Mouse (Mus musculus) frontal cortex, adult 2 months (tissue): ENCODE data around the gene Snu13. TPM values are rescaled to one million over a fixed set of nuclear protein-coding genes. Genes with fewer than 3 reads are reported as not detected.

Experiments used
- DNase-seq, 2 experiments: peaks; one replicate each; pipeline ENCODE4 v3.0.0; 2022; ENCODE audit warnings: low spot score in 1 of 2; ENCODE audit errors: extremely low spot score in 1 of 2
- polyA plus RNA-seq: library from polyadenylated mRNA; depleted of rRNA; stranded (reverse); fragments of >200 nt; gene quantifications from 2 replicates; pipeline ENCODE4 v1.2.3, GENCODE M21; 2012; rRNA removed

Gene Snu13
- polyA plus RNA-seq, 1 experiment = 132 TPM

DNA sequence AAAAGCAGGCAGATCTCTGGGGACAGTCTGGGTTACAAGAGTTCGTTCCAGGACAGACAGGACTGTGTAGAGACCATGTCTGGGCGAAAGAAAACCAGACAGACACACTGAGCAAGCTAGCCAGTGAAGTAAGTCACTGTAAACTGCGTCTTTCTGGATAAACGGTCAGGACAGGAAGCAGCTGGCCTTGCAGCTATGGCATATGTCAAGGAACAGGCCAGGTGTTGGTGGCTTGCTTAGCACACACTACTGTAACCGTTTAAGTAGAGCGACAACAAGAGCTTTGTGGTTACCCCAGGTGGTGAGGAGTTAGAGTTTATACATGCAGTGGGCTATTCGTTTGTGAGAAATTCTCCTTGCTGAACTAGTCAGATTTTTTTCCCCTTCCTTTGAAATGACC, 19.7 kb downstream of the Snu13 start:
- no peak for DNase-seq

DNA sequence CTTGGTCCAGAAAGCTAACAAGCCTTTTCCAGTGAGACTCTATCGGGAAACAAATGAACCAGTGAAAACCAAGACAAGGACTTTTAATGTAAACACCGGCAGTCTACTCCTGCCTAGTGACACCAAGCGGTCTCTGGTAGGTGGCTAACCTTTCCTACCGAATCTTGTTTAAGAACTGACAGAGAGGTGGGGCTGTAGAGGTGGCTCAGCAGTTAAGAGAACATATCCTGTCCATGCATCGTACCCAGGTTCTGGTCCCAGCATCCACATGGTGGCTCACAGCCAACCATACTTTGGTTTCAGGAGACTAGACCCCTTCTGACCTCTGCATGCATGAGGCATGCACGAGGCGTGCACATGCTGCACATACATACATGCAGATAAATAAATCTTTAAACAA, 20.1 kb downstream of the Snu13 start:
- DNase-seq = no peak

GRCm38 (mm10) chr15:82023965-82024635, 23.3 kb downstream of the Snu13 start:
- DNase-seq = no peak

- no peak for DNase-seq
These were observed 24.8 kb downstream of the Snu13 start for GRCm38 (mm10) chr15:82022535-82023088.

DNA sequence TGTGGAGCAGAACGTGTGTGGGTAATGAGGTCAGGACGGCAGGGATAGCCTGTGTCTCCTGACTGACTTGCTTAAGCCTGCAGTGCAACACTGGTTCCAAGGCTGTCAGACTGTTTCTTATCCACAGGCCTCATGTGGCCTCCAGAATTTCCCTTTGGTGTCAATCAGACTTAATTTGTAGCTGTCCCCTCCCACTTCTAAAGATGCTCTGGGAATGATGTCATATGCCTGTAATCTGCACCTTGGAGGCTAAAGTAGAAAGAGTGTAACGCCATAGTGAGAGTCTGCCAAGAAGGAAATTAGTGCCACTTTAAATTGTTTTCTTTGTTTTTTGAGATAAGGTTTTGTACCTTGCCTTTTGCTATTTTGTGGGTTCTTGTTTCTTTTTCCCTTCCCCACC, 28.1 kb downstream of the Snu13 start:
- no peak for DNase-seq

- DNase-seq = no peak
These were observed 29.9 kb downstream of the Snu13 start for GRCm38 (mm10) chr15:82017461-82017860.

GRCm38 (mm10) chr15:82016830-82017229, 30.6 kb downstream of the Snu13 start:
- no peak for DNase-seq

DNA sequence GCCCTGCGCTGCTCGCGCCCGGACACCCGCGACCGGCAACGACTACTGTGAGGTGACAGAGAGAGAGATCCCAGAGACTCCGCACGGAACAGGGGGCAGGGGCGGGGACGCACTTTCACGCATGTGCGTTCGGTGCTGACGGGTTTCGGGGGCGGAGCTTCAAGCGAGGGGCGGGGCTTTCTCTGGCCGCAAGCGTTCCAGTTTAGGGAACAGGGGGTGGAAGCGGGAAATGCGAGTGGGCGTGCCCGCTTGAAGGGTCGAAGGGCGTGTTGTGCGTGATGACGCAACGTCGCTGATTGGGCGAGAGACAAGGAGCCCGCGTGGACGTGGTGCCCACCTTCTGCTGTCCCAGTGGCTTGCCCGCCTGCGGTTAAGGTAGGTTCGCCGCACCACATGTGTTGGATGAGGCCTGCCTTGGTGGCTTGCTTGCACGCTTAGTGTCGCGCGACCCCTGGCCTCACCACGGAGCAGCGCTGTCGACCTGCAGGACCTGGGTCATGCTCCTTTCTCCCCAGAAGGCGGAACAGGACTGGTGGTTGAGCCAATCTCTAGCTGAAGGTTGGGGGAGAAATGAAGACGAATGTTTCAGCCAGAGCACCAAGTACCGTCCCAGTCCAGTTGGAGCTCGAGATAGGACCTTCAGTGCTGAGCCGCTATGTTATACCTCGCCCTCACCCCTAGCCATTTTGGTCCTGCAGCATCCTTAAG, 31.1 kb downstream of the Snu13 start:
- peak; percentile 99 to 100 for DNase-seq

- peak in 1 of 2 experiments; percentile 35 for DNase-seq
These were observed 31.9 kb downstream of the Snu13 start for GRCm38 (mm10) chr15:82015392-82016100.

- DNase-seq = no peak
These were observed 32.5 kb downstream of the Snu13 start for GRCm38 (mm10) chr15:82014745-82015391.

DNA sequence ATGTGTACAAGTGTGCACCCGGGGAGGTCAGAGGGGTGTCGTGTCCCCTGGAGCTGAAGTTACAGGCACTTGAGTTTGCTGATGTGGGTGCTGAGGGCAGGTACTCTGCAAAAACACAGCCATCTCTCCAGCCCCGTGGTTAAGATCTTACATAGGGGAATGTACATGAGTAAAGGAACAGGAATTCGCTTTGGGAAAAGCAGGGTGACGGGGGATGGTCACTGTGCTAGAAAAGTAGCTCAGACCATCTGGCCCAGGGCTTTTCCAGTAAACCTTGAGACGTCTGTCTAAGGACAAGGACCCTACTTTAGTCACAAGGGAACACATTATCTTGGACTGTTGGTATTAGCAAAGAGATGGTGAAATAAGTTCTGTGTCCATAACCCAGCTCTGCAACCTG, 35.5 kb downstream of the Snu13 start:
- no peak for DNase-seq

DNA sequence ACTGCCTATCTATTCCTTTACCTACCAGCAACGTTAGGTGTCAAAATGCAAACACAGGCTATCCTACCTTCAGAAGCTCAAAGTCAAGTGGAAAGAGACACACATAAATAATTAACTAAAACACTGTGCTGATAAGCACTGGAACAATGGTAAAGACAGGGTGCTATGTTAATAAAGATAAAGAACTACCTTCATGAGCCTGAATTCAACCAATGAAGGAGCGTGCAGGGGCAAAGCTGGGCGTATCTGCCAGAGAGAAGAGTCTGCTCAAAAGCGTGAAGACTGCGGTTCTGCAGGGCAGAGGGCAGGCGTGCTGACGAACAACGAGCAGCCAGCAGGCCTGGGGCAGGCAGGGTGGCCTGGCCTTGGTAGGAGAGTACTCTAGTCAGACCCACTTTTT, 43.1 kb downstream of the Snu13 start:
- DNase-seq = no peak

DNA sequence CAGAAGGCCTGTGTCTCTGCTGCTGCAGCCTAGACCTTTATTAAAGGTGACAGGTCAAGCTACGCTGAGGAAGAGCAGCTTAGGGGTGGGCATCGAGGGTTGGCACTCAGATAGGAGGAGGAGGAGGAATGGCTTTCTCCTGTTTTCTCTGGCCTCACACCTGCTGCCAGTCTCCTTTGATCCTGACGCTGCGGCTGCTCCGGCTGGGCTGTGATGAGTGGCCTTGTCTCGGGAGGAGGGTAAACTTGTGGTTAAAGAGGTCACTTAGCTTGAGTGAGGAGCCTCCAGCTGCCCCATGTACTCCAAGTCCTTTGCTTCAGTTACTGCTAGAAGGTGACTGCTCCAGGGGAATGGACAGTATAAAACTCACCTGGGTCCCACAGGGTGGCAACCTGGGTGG, 53.4 kb downstream of the Snu13 start:
- no peak for DNase-seq

- no peak for DNase-seq
These were observed 56.8 kb downstream of the Snu13 start for GRCm38 (mm10) chr15:81990549-81990948.

Other genes with a start within 250 kb of the Snu13 start
- gene Tef, start 245.2 kb downstream of the Snu13 start, polyA plus RNA-seq = 245 and 256 TPM in 2 replicates
- 21.1 and 22.6 TPM in 2 replicates for gene Tob2, start 188.8 kb downstream of the Snu13 start, polyA plus RNA-seq
- 47.0 and 53.8 TPM in 2 replicates for gene Phf5a, start 175.7 kb downstream of the Snu13 start, polyA plus RNA-seq
- gene Aco2, start 175.3 kb downstream of the Snu13 start, polyA plus RNA-seq = 534 and 538 TPM in 2 replicates
- gene Polr3h, start 121.4 kb downstream of the Snu13 start, polyA plus RNA-seq = 48.7 and 59.8 TPM in 2 replicates
- gene Csdc2, start 110.8 kb downstream of the Snu13 start, polyA plus RNA-seq = 228 and 277 TPM in 2 replicates
- gene Pmm1, start 86.7 kb downstream of the Snu13 start, polyA plus RNA-seq = 283 and 289 TPM in 2 replicates
- gene 1700029P11Rik, start 67.1 kb downstream of the Snu13 start, polyA plus RNA-seq = not detected in 2 replicates
- gene Xrcc6, start 59.8 kb downstream of the Snu13 start, polyA plus RNA-seq = 23.3 and 27.2 TPM in 2 replicates
- gene Desi1, start 13.7 kb downstream of the Snu13 start, polyA plus RNA-seq = 112 and 120 TPM in 2 replicates
- gene 4930407I10Rik, start 11.6 kb upstream of the Snu13 start, polyA plus RNA-seq = not detected in 2 replicates
- gene Mei1, start 22.4 kb upstream of the Snu13 start, polyA plus RNA-seq = 3.8 and 4.1 TPM in 2 replicates
- 23.1 TPM in 2 replicates for gene Ccdc134, start 80.3 kb upstream of the Snu13 start, polyA plus RNA-seq
- gene Srebf2, start 99.6 kb upstream of the Snu13 start, polyA plus RNA-seq = 142 and 155 TPM in 2 replicates
- gene Shisa8, start 165.2 kb upstream of the Snu13 start, polyA plus RNA-seq = 57.1 and 79.6 TPM in 2 replicates
- 1.4 and 2.6 TPM in 2 replicates for gene Tnfrsf13c, start 176.8 kb upstream of the Snu13 start, polyA plus RNA-seq
- 6.4 and 9.1 TPM in 2 replicates for gene Cenpm, start 197.2 kb upstream of the Snu13 start, polyA plus RNA-seq
- 176 and 182 TPM in 2 replicates for gene 1500009C09Rik, start 204.8 kb upstream of the Snu13 start, polyA plus RNA-seq
- 344 and 374 TPM in 2 replicates for gene Sept3, start 227.3 kb upstream of the Snu13 start, polyA plus RNA-seq